Mouse (Mus musculus) liver, adult 2 months (tissue): ENCODE data around the gene Shc3. TPM values are rescaled to one million over a fixed set of nuclear protein-coding genes. Genes with fewer than 3 reads are reported as not detected.
A peak's percentile ranks its signal among the peaks of the same experiment; 100 is the strongest.

Experiments used
- DNase-seq: peaks from one replicate; pipeline ENCODE4 v3.0.0-alpha.2; 2011; ENCODE audit warnings: low read depth, low spot score; ENCODE audit errors: extremely low read depth
- H3K27ac ChIP-seq: fragments of 200-500 bp; replicated peaks from 2 replicates; pipeline ENCODE4 v1.5.1; 2012; ENCODE audit warnings: low read depth, mild to moderate bottlenecking, control low read depth, inconsistent platforms, low read length; ENCODE audit not compliant: insufficient read depth
- H3K27me3 ChIP-seq: fragments of 200-500 bp; 2 replicates; pipeline ENCODE4 v1.6.1; 2012; ENCODE audit warnings: mild to moderate bottlenecking, moderate library complexity, low read length, inconsistent platforms; ENCODE audit not compliant: control insufficient read depth, insufficient read depth
- H3K36me3 ChIP-seq: fragments of 200-500 bp; 2 replicates; pipeline ENCODE4 v1.6.1; 2012; ENCODE audit warnings: low read length, inconsistent platforms; ENCODE audit not compliant: control insufficient read depth, insufficient read depth
- H3K4me1 ChIP-seq: fragments of 200-500 bp; 2 replicates; pipeline ENCODE4 v1.6.1; 2011; ENCODE audit warnings: low read length; ENCODE audit not compliant: control insufficient read depth, insufficient read depth
- H3K4me3 ChIP-seq: fragments of 200-500 bp; 2 replicates; pipeline ENCODE4 v1.5.1; 2011; ENCODE audit warnings: low read depth, mild to moderate bottlenecking, control low read depth, low read length, moderate library complexity; ENCODE audit not compliant: insufficient read depth
- H3K79me2 ChIP-seq: fragments of 200-500 bp; 2 replicates; pipeline ENCODE4 v1.6.1; 2012; ENCODE audit warnings: inconsistent platforms, mild to moderate bottlenecking, low read length, moderate library complexity; ENCODE audit not compliant: control insufficient read depth, insufficient read depth
- H3K9ac ChIP-seq: fragments of 200-500 bp; 2 replicates; pipeline ENCODE4 v1.6.1; 2012; ENCODE audit warnings: low read depth, mild to moderate bottlenecking, control low read depth, inconsistent platforms, low read length
- CTCF ChIP-seq: fragments of 200-500 bp; IDR thresholded peaks from 2 replicates; pipeline ENCODE4 v1.5.1; 2011; ENCODE audit warnings: low read depth, low read length, control low read depth
- POLR2A ChIP-seq: fragments of 200-500 bp; IDR thresholded peaks from 2 replicates; pipeline ENCODE4 v1.6.1; 2011; ENCODE audit warnings: low read length, control low read depth; ENCODE audit not compliant: insufficient read depth; ENCODE audit errors: extremely low read depth
- WGBS: fragments of 180-500 bp; shearing (Covaris S2); methylation state at CpG from one replicate; pipeline ENCODE4 v1.1.7; 2018; 5-methylcytosine and 5-hydroxymethylcytosine counted together
- polyA plus RNA-seq: library from polyadenylated mRNA; depleted of rRNA; stranded (reverse); fragments of >200 nt; gene quantifications from 2 replicates; pipeline ENCODE4 v1.2.3, GENCODE M21; 2012
- total RNA-seq: library from RNA; depleted of rRNA; stranded (reverse); fragments of >200 nt; gene quantifications from 2 replicates; pipeline ENCODE4 v1.2.3, GENCODE M21; 2014

The Shc3 gene
- total and polyA plus RNA-seq, 2 experiments = 0.09 TPM; not detected in 1

- no peaks in the 10 kb centered on the region for H3K79me2 ChIP-seq
- no peak for TF ChIP-seq CTCF
Observed at GRCm38 (mm10) chr13:51582204-51582603, 13.0 kb upstream of the Shc3 start.

GRCm38 (mm10) chr13:51580263-51581044 lies 11.2 kb upstream of the Shc3 start:
- Histone ChIP-seq H3K27ac (no peak overlapping the region), H3K27me3 (no peaks in the 10 kb centered on the region), H3K4me3 (no peak overlapping the region), H3K36me3 (no peaks in the 10 kb centered on the region), H3K4me1 (peaks cover 3% of the 10 kb centered on the region), H3K9ac (no peak overlapping the region), H3K79me2 (no peaks in the 10 kb centered on the region)
- 48% methylated on average over 8 of the region's 8 CpGs for WGBS
- TF ChIP-seq POLR2A (no peak), CTCF (no peak)
- DNase-seq = no peak

More at GRCm38 (mm10) chr13:51582204-51582603, 13.0 kb upstream of the Shc3 start:
- H3K4me1 ChIP-seq = peaks cover 3% of the 10 kb centered on the region
- 46% methylated on average over 2 of the region's 2 CpGs for WGBS
- H3K4me3 ChIP-seq = no peak overlapping the region
- no peak overlapping the region for H3K9ac ChIP-seq
- H3K27me3 ChIP-seq = no peaks in the 10 kb centered on the region
- no peak overlapping the region for H3K27ac ChIP-seq
- peak; percentile 43 for DNase-seq
- no peaks in the 10 kb centered on the region for H3K36me3 ChIP-seq

GRCm38 (mm10) chr13:51573849-51574248 lies 4.6 kb upstream of the Shc3 start:
- Histone ChIP-seq H3K4me3 (no peak overlapping the region), H3K27ac (no peak overlapping the region), H3K36me3 (no peaks in the 10 kb centered on the region), H3K27me3 (peaks cover 10% of the 10 kb centered on the region), H3K79me2 (no peaks in the 10 kb centered on the region), H3K9ac (no peak overlapping the region), H3K4me1 (no peaks in the 10 kb centered on the region)
- TF ChIP-seq CTCF (no peak), POLR2A (no peak)
- DNase-seq = no peak
- 32% methylated on average over 11 of the region's 11 CpGs for WGBS

GRCm38 (mm10) chr13:51570111-51570510 lies 892 bp upstream of the Shc3 start:
- no peak for TF ChIP-seq POLR2A
- no peak for TF ChIP-seq CTCF
- Histone ChIP-seq H3K27me3 (peaks cover 31% of the 10 kb centered on the region), H3K79me2 (no peaks in the 10 kb centered on the region), H3K4me1 (no peaks in the 10 kb centered on the region), H3K9ac (no peak overlapping the region), H3K36me3 (no peaks in the 10 kb centered on the region), H3K27ac (no peak overlapping the region), H3K4me3 (no peak overlapping the region)
- 14% methylated on average over 9 of the region's 9 CpGs for WGBS
- DNase-seq = no peak

- Histone ChIP-seq H3K4me1 (no peaks in the 10 kb centered on the region), H3K9ac (no peak overlapping the region)
- TF ChIP-seq CTCF (no peak), POLR2A (no peak)
Observed at GRCm38 (mm10) chr13:51569685-51570068, 458 bp upstream of the Shc3 start.

GRCm38 (mm10) chr13:51568501-51568901 lies 718 bp downstream of the Shc3 start:
- Histone ChIP-seq H3K4me1 (no peaks in the 10 kb centered on the region), H3K4me3 (no peak overlapping the region), H3K27me3 (peaks cover 31% of the 10 kb centered on the region), H3K36me3 (no peaks in the 10 kb centered on the region), H3K79me2 (no peaks in the 10 kb centered on the region), H3K9ac (no peak overlapping the region), H3K27ac (no peak overlapping the region)
- TF ChIP-seq POLR2A = no peak
- TF ChIP-seq CTCF = no peak
- WGBS = 9% methylated on average over 13 of the region's 13 CpGs
- no peak for DNase-seq

More at GRCm38 (mm10) chr13:51569685-51570068, 458 bp upstream of the Shc3 start:
- no peaks in the 10 kb centered on the region for H3K36me3 ChIP-seq
- H3K4me3 ChIP-seq = no peak overlapping the region
- H3K27ac ChIP-seq = no peak overlapping the region
- 6% methylated on average over 7 of the region's 7 CpGs for WGBS
- no peaks in the 10 kb centered on the region for H3K79me2 ChIP-seq
- no peak for DNase-seq
- H3K27me3 ChIP-seq = peaks cover 31% of the 10 kb centered on the region
